Mouse (Mus musculus) naive thymus-derived CD4-positive, alpha-beta T cell, adult 5 months (primary cell): ENCODE data around the gene Nsun5. TPM values are rescaled to one million over a fixed set of nuclear protein-coding genes. Genes with fewer than 3 reads are reported as not detected.

Experiments
- polyA plus RNA-seq: library from polyadenylated mRNA; unstranded; fragments of 100-300 nt; shearing (Covaris generic); gene quantifications from one replicate; pipeline ENCODE4 v1.2.1, GENCODE M21; 2017

Nsun5 gene
- 41.1 TPM for polyA plus RNA-seq

GRCm38 (mm10) chr5:135369787-135370654 lies at the start of gene Nsun5:
Gene Nsun5 (plus strand): TSS chr5:135369953.

GRCm38 (mm10) chr5:135349862-135350261 lies 19.9 kb upstream of the Nsun5 start, which contains the start of gene Fkbp6:
Gene Fkbp6 (minus strand): TSS chr5:135350044.

GRCm38 (mm10) chr5:135352995-135353394 lies 16.8 kb upstream of the Nsun5 start, which contains the start of gene Trim50:
Gene Trim50 (plus strand): TSS chr5:135353295.

GRCm38 (mm10) chr5:135394004-135394823 lies 24.5 kb downstream of the Nsun5 start, which contains the start of gene Pom121:
Gene Pom121 (minus strand): TSS chr5:135394546.

Other genes starting within 250 kb of the Nsun5 start
- gene Tbl2, start 220.3 kb upstream of the Nsun5 start, polyA plus RNA-seq, result 12.1 TPM
- 159 TPM for gene Bcl7b, start 201.7 kb upstream of the Nsun5 start, polyA plus RNA-seq
- 52.1 TPM for gene Baz1b, start 182.7 kb upstream of the Nsun5 start, polyA plus RNA-seq
- not detected for gene Fzd9, start 118.7 kb upstream of the Nsun5 start, polyA plus RNA-seq
- gene Fkbp6, start 19.9 kb upstream of the Nsun5 start, polyA plus RNA-seq, result not detected
- not detected for gene Trim50, start 16.7 kb upstream of the Nsun5 start, polyA plus RNA-seq
- gene Pom121, start 24.6 kb downstream of the Nsun5 start, polyA plus RNA-seq, result 45.7 TPM
- 0.21 TPM for gene Hip1, start 175.2 kb downstream of the Nsun5 start, polyA plus RNA-seq
- not detected for gene Ccl26, start 193.6 kb downstream of the Nsun5 start, polyA plus RNA-seq
- gene Ccl24, start 203.1 kb downstream of the Nsun5 start, polyA plus RNA-seq, result not detected